25 mouse cellular contexts compared by ENCODE assay signal in genomic region chr14:90405476-90405875, GRCm38 (mm10).
"Had no signal": no experiment of that assay in that cellular context is flagged by ENCODE, and none has a peak within 500 bp of the region (broad histone marks: within the 10 kb centered on the region; RNA-seq: fewer than 3 reads in every experiment).

No protein-coding gene starts in this region.

- ATAC-seq: hindbrain, postnatal 0 days; liver, embryonic 12.5 days had no signal

- H3K36me3 ChIP-seq: heart, embryonic 13.5 days; heart, embryonic 15.5 days; hindbrain, embryonic 13.5 days; hindbrain, embryonic 15.5 days; kidney, embryonic 15.5 days; limb, embryonic 13.5 days; limb, embryonic 15.5 days; liver, embryonic 12.5 days had no signal

- H3K4me2 ChIP-seq: heart, embryonic 11.5 days; heart, embryonic 13.5 days; heart, embryonic 15.5 days; hindbrain, embryonic 13.5 days; hindbrain, embryonic 15.5 days; kidney, embryonic 15.5 days; limb, embryonic 13.5 days; limb, embryonic 15.5 days; liver, embryonic 12.5 days had no signal

- H3K27me3 ChIP-seq: heart, embryonic 13.5 days; heart, embryonic 15.5 days; hindbrain, embryonic 13.5 days; hindbrain, embryonic 15.5 days; kidney, embryonic 15.5 days; limb, embryonic 13.5 days; limb, embryonic 15.5 days; liver, embryonic 12.5 days had no signal

- H3K9me3 ChIP-seq: heart, embryonic 13.5 days; heart, embryonic 15.5 days; hindbrain, embryonic 13.5 days; hindbrain, embryonic 15.5 days; kidney, embryonic 15.5 days; limb, embryonic 13.5 days; limb, embryonic 15.5 days; liver, embryonic 12.5 days had no signal

- H3K9ac ChIP-seq: heart, embryonic 13.5 days; heart, embryonic 15.5 days; hindbrain, embryonic 13.5 days; hindbrain, embryonic 15.5 days; kidney, embryonic 15.5 days; limb, embryonic 13.5 days; limb, embryonic 15.5 days; liver, embryonic 12.5 days had no signal

- H3K4me3 ChIP-seq: heart, adult 2 months; heart, embryonic 13.5 days; heart, embryonic 15.5 days; hindbrain, embryonic 13.5 days; hindbrain, embryonic 15.5 days; kidney, embryonic 15.5 days; limb, embryonic 13.5 days; limb, embryonic 15.5 days; liver, embryonic 12.5 days had no signal

- H3K4me1 ChIP-seq: heart, embryonic 13.5 days; heart, embryonic 15.5 days; hindbrain, embryonic 13.5 days; hindbrain, embryonic 15.5 days; kidney, embryonic 15.5 days; limb, embryonic 13.5 days; limb, embryonic 15.5 days; liver, embryonic 12.5 days had no signal

- DNase-seq: gastrocnemius, postnatal 14 days; gastrocnemius, postnatal 36 days; heart, adult 11 months; heart, adult 2 months; heart, postnatal 14 days; heart, postnatal 36 days; kidney, adult 11 months; kidney, adult 2 months; kidney, adult 9 months; kidney, postnatal 14 days; kidney, postnatal 36 days; layer of hippocampus, adult 9-11 months; layer of hippocampus, postnatal 36 days; left cerebral cortex, postnatal 4 days had no signal

- H3K27ac ChIP-seq: heart, adult 2 months; heart, embryonic 13.5 days; heart, embryonic 15.5 days; hindbrain, embryonic 13.5 days; hindbrain, embryonic 15.5 days; hindbrain, postnatal 0 days; kidney, embryonic 15.5 days; kidney, postnatal 0 days; limb, embryonic 13.5 days; limb, embryonic 15.5 days; liver, embryonic 12.5 days had no signal
